Mouse (Mus musculus) heart, adult 18-20 months (tissue): ENCODE results near the gene Ttc39d. TPM values are rescaled to one million over a fixed set of nuclear protein-coding genes. Genes with fewer than 3 reads are reported as not detected.

Experiments used
- total RNA-seq, 2 experiments: library from RNA; stranded (reverse); gene quantifications; 2 replicates each; pipeline ENCODE4 v1.2.3; 2021

Ttc39d gene
- total RNA-seq, 2 experiments from 2014 or later = 0.10 TPM; not detected in 1

Other genes starting within 250 kb of the Ttc39d start
- gene Hnrnpll, start 145.1 kb upstream of the Ttc39d start, total RNA-seq = 10 to 100 TPM; 22.9 TPM
- 10 to 100 TPM; 20.0 to 20.8 TPM for gene Galm, start 80.0 kb upstream of the Ttc39d start, total RNA-seq
- 10 to 100 TPM; 43.0 to 47.0 TPM for gene Srsf7, start 153 bp upstream of the Ttc39d start, total RNA-seq
- 1 to 10 TPM; 4.2 to 4.8 TPM for gene Gemin6, start 17.0 kb downstream of the Ttc39d start, total RNA-seq
- gene Morn2, start 82.7 kb downstream of the Ttc39d start, total RNA-seq = 10 to 100 TPM; 11.7 to 14.0 TPM
- gene Dhx57, start 83.0 kb downstream of the Ttc39d start, total RNA-seq = 1 to 10 TPM; 5.0 to 5.9 TPM
- gene Arhgef33, start 99.9 kb downstream of the Ttc39d start, total RNA-seq = under 1 TPM in 1 of 2 experiments, not detected in 1; 0.44 TPM
- gene Gm10190, start 166.1 kb downstream of the Ttc39d start, total RNA-seq = not detected